Mouse (Mus musculus) lung, adult 2 months (tissue): ENCODE results near the gene Gmnc. TPM values are rescaled to one million over a fixed set of nuclear protein-coding genes. Genes with fewer than 3 reads are reported as not detected.

ENCODE experiments used
- DNase-seq: peaks from one replicate; pipeline ENCODE4 v3.0.0; 2022
- H3K4me1 ChIP-seq: fragments of 200-500 bp; 2 replicates; pipeline ENCODE4 v1.6.1; 2011; ENCODE audit warnings: low read length; ENCODE audit not compliant: control insufficient read depth, insufficient read depth
- H3K4me3 ChIP-seq: fragments of 200-500 bp; replicated peaks from 2 replicates; pipeline ENCODE3; 2011; ENCODE audit warnings: low read depth, mild to moderate bottlenecking, control low read depth, low read length; ENCODE audit errors: extremely low read depth
- CTCF ChIP-seq: fragments of 200-500 bp; IDR thresholded peaks from 2 replicates; pipeline ENCODE4 v1.5.1; 2011; ENCODE audit warnings: mild to moderate bottlenecking, low read length, control low read depth; ENCODE audit not compliant: insufficient read depth
- POLR2A ChIP-seq: fragments of 200-500 bp; IDR thresholded peaks from 2 replicates; pipeline ENCODE4 v1.6.1; 2011; ENCODE audit warnings: low read depth, mild to moderate bottlenecking, control low read depth, low read length, borderline replicate concordance; ENCODE audit errors: extremely low read depth
- WGBS: fragments of 180-500 bp; shearing (Covaris S2); methylation state at CpG from one replicate; pipeline ENCODE4 v1.1.7; 2018; 5-methylcytosine and 5-hydroxymethylcytosine counted together
- polyA plus RNA-seq: library from polyadenylated mRNA; depleted of rRNA; stranded (reverse); fragments of >200 nt; gene quantifications from 2 replicates; pipeline ENCODE4 v1.2.3, GENCODE M21; 2012; rRNA removed

The Gmnc gene
- polyA plus RNA-seq, result 1.3 and 1.6 TPM in 2 replicates

DNA sequence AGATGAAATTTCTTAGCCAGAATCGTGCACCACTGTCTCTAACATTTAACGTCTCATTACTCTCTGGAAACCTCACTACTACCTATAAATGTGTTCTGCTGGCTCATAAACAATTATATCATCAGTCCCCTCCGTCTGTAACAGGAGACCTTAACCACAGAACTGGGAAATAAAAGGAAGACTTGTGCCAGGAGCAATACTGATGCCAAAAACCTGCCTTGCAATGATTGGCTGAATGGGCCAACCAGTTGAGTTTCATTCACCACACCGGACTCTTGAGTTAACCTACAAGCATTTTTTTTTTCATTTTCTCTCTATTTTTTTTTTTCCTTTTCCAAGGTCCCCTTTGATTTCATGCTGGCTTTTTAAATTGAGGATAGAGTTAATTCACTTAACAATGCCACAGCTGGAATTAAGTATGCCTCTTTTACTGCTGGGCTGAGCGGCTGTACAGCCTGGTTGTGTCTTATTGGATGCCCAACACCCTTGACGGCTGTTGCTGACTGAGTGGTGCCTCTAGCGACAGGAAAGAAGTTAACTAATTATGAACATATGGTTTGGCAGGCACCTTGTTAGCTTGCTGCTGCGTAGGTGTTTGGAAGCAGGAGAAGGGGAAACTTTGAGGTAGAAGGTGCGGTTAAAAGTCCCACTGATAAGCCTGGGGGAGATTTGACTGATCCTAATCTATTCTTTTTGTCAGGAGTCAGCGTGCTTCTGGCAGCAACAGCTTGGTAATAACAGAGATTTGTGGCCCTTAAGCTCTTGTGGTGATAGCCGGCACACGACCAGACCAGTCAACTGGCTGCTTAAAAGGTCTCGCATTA lies at the start of gene Gmnc:
TSS of gene Gmnc (minus strand) at position 176 of the 824 bp plus-strand sequence.
- no peak for TF ChIP-seq POLR2A
- TF ChIP-seq CTCF, result no peak
- H3K4me3 ChIP-seq, result no peak within 1 kb of the TSS
- no peaks in the 10 kb centered on the region for H3K4me1 ChIP-seq
- no peak for DNase-seq
- WGBS, result 54% methylated on average over 13 of the region's 13 CpGs

DNA sequence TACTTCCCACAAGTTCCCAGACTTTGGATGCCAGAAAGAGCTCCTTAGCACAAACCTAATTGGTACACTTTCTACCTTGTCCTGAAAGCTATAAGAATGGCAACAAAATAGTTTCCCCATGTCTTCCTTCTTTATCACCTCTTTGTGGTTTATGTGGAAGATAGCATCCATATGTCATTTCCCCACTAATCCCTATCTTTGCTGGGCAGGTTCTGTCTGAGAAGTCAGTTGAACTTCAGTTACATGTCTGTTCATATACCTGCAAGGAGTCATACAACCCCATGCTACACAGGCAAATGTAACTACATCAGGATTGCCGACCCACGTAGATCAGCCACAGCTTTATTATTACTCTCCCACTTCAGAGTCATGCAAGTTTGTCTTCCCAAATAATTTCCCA lies 35.8 kb upstream of the Gmnc start:
- Histone ChIP-seq H3K4me3 (no peak overlapping the region), H3K4me1 (no peaks in the 10 kb centered on the region)
- TF ChIP-seq POLR2A, result no peak
- TF ChIP-seq CTCF, result no peak
- DNase-seq, result no peak
- 93% methylated on average over 2 of the region's 2 CpGs for WGBS

DNA sequence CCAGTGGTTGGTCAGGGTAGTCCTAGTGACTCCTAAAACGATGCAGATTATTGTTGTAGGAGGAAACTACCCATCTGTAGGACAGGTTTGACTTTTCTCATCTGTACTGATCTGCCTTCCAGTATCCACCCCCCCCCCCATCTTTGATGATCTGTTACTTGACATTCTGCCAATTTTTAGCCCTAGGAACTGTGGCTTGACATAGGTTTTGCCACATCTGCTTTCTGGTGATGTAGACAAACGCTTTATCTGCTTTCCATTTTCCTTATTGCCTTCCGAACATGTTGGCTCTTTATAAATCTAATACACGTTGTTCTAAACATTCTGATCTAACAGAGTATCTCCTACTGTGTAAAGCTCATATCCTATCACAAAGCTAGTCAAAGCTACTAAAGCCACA lies 34.8 kb upstream of the Gmnc start:
- no peak for TF ChIP-seq POLR2A
- no peak for TF ChIP-seq CTCF
- Histone ChIP-seq H3K4me1 (no peaks in the 10 kb centered on the region), H3K4me3 (no peak overlapping the region)
- DNase-seq, result no peak
- 73% methylated on average over 4 of the region's 4 CpGs for WGBS

DNA sequence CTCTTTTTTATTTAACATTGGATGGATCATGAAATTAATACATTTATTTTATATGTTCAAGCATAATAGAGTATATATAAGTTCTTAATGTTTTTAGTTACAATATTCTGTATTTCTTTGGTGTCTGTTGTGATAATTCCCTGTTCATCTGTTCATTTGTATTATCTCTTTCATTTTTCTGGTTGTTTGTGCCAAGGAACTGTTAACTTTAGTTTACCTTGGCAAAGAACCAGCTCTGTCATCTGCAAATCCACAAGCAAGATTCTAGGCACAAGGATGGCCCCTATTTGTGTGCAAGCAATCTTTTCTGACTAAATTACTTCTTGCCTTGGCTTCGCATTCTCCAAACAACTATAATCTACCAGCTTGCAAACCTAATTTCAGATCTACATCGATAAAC lies 31.3 kb upstream of the Gmnc start:
- WGBS, result 81% methylated on average over 2 of the region's 2 CpGs
- TF ChIP-seq CTCF, result no peak
- no peak for TF ChIP-seq POLR2A
- Histone ChIP-seq H3K4me1 (no peaks in the 10 kb centered on the region), H3K4me3 (no peak overlapping the region)
- no peak for DNase-seq

DNA sequence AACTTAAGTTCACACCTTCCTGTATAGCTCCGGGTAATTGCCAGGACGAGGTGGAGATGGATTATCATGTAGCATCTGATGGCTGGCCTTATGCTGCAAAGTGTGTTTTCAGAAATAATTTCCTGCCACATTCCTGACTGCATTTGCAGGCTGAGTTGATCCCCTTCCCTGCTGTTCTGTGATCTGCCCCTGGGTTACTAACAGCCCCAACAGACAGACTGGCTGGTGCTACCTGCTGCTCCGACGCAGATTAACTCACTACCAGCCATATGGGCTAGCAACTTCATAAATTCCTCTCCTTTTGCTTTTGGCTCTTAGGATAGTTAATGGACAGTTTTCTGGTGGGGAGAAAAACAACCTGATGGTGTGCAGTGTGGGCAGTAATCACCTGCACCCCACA lies 25.9 kb upstream of the Gmnc start:
- TF ChIP-seq CTCF (no peak), POLR2A (no peak)
- Histone ChIP-seq H3K4me1 (no peaks in the 10 kb centered on the region), H3K4me3 (no peak overlapping the region)
- WGBS, result 43% methylated on average over 4 of the region's 4 CpGs
- DNase-seq, result no peak

DNA sequence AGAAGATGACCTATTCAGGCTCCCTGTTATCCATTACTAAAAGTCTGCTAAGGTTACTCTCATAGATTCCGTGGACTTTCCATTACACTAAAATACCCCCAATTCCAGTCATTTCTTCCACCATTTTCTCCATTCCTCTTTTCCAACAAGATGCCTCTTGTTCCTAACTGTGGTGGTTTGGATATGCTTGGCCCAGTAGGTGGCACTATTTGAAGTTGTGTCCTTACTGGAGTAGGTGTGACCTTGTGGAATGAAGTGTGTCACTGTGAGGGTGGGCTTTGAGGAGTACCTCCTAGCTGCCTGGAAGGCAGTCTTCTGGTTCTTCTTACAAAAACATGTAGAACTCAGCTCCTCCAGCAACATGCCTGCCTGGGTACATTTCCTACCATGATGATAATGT lies 11.3 kb upstream of the Gmnc start:
- H3K4me1 ChIP-seq, result no peaks in the 10 kb centered on the region
- WGBS, result 84% methylated on average over 1 of the region's 1 CpGs
- no peak overlapping the region for H3K4me3 ChIP-seq
- no peak for DNase-seq
- TF ChIP-seq POLR2A (no peak), CTCF (no peak)

DNA sequence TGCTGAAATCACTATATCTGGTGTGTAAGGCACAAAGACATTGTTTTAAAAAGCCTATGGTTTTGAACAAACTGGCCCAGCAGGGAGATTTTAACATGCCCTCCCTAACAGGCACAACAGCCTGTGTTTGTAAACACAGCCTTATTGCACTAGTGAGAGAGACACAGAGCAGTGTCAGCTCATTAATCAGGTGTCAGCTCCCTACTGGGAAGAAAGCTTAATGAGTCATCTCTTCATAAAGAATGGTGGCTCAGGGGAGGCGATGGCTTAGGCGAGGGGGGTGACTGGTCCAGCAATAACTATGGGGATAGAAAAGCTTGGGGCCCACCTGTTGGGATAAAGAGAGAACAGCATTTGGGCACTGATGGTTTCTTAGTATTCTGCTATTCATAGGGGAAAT lies 8.1 kb upstream of the Gmnc start:
- no peak overlapping the region for H3K4me3 ChIP-seq
- no peak for DNase-seq
- TF ChIP-seq POLR2A (no peak), CTCF (no peak)
- H3K4me1 ChIP-seq, result no peaks in the 10 kb centered on the region
- 22% methylated on average over 2 of the region's 2 CpGs for WGBS

DNA sequence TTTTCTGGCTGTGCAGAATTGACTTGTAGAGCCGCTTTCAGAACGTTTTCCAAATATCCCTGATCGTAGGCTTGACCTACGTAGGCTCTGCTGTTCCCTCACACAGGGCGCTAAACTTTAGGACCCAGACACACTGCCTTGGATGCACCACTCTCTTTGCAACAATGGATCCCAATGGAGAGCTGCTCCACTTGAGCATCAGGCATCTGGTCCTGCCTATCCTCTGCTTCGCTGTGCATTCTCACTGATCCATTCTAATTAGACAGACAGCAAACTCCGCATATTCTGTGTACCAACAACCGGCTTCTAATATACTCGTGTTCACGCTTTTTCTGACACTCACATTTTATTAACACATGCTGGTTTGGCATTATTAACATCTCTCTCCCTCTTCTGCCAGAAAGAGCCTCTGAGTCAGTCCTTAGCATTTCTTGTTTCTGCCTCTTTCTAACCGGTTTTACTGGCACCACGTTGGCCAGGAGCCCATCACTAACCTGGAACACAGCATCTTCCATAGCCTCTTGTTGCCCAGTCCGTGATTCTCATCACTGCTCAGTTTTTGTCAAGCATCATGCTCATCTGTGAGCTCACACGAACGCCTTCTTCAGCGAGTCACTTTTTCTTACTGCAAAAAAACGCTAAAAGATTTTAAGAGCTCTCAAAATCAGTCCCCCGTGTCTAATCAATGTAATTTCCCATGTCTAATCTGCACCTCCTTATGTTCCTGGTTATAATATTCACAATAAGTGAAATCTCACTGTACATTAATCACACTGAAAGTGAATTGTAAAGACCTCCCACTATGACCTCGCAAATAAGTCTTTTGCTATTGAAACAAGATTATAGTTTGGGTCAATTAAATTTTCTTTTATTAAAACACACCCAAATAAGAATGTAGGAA lies 1.8 kb downstream of the Gmnc start:
- WGBS, result 78% methylated on average over 19 of the region's 19 CpGs
- H3K4me1 ChIP-seq, result no peaks in the 10 kb centered on the region
- no peak for DNase-seq
- H3K4me3 ChIP-seq, result no peak overlapping the region
- TF ChIP-seq POLR2A (no peak), CTCF (no peak)

DNA sequence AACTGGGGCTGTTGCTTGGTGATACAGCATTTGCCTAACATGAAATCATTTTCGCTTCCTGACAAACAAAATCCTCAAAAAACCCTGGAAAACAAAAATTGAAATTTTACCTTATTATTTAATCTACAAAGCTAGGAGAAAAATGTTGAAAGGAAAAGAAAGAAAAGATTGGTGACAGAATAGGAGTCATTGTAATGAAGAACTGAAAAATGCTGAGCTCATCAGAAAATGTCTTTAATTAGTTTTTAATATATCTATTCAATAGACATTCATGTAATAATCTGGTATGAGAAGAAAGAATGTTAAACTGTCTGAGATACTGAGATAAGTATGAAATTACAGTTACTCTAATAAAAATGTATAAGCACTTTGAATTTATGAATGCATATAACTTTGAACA lies 3.3 kb downstream of the Gmnc start:
- DNase-seq, result no peak
- TF ChIP-seq CTCF (no peak), POLR2A (no peak)
- no peak overlapping the region for H3K4me3 ChIP-seq
- 83% methylated on average over 1 of the region's 1 CpGs for WGBS
- no peaks in the 10 kb centered on the region for H3K4me1 ChIP-seq
